Mouse (Mus musculus) neutrophil, adult 83 days (primary cell): ENCODE results near the gene 4930539E08Rik. TPM values are rescaled to one million over a fixed set of nuclear protein-coding genes. Genes with fewer than 3 reads are reported as not detected.

ENCODE experiments used
- total RNA-seq, 2 experiments: library from RNA; stranded (reverse); gene quantifications; one replicate each; pipeline ENCODE4 v1.2.4; 2023

Gene 4930539E08Rik
- total RNA-seq, result under 1 TPM; 0.35 to 0.38 TPM

GRCm38 (mm10) chr17:28915060-28915628, at the start of gene 4930539E08Rik:
4930539E08Rik (minus strand) TSS chr17:28915324.

DNA sequence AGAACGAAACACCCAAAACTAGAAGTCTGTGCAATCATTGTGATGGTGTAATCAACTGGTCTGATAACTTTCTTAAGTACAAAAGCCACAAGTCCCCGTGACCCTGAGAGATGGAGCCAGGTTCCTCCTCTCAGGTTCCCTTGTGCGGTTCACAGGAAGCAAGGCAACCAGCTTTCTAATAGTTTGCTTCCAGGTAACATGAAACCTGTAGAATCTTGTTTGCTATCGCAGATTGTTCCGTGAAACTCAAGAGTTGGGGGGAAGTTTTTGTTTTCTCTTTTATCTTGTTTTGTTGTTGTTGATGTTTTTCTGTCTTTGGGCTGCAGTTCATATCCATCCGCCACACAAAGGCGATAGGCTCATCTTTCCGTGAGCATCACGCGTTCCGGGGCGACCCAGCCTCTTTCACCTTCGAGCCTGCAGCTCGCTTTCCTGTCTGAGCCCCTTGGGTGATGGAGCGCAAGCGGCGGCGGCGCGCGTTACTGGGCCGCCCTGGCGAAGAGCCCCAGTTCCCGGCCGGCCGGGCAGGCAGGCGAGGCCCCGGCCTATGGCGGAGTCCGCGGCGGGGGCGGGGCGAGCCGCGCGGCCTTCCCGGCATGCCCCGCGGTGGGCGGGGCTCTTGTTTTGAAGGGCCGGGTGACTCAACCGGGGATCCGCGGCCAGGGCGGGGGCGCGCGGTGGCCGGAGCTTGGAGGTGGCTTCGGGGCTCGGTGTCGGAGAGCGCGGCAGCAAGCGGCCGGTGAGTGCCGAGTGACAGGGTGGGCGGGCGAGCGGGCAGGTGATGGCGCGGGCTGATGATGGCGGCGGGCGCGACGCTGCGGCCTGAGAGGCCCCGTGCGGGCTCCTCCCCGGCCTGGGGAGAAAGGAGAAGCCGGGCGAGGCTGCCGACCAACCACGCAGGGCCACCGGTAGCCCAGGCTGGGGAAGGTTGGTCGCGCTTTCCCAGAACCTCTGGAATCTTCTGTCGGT, 37.0 kb upstream of the 4930539E08Rik start, which contains the start of gene Kctd20:
TSS of gene Kctd20 (plus strand) at position 120 of the 969 bp plus-strand sequence.

DNA sequence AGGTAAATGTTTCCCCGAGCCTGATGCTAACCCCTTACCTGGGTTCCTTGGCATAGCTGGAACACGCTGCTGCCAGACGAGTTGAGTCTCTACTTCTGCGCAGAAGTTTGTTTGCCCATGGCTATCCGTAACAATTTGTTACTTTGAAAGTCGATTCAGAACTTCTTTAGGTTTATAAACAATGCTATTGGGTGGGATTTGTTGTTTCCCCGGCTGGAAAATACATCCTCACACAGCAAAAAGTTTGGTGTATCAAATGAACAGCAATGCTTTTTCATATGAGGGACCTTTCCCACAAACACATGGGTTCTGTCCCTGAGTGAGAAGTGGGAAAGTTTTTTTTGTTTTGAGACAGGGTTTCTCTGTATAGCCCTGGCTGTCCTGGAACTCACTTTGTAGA, 28.6 kb upstream of the 4930539E08Rik start, which contains the start of gene Pxt1:
TSS of gene Pxt1 (minus strand) at position 101 of the 400 bp plus-strand sequence.

GRCm38 (mm10) chr17:28858205-28858604, 56.9 kb downstream of the 4930539E08Rik start, which contains the start of gene Pnpla1:
Pnpla1 (plus strand) TSS chr17:28858411.

Other genes with a start within 250 kb of the 4930539E08Rik start
- 1 to 10 TPM; 2.2 to 3.3 TPM for gene Slc26a8, start 225.1 kb downstream of the 4930539E08Rik start, total RNA-seq
- 100 to 1,000 TPM; 212 to 226 TPM for gene Mapk14, start 224.0 kb downstream of the 4930539E08Rik start, total RNA-seq
- gene AC170998.1, start 189.2 kb downstream of the 4930539E08Rik start, total RNA-seq, result 10 to 100 TPM; 15.1 to 15.5 TPM
- 100 to 1,000 TPM; 149 to 167 TPM for gene Mapk13, start 146.0 kb downstream of the 4930539E08Rik start, total RNA-seq
- 10 to 100 TPM; 52.6 to 62.7 TPM for gene Brpf3, start 114.2 kb downstream of the 4930539E08Rik start, total RNA-seq
- gene Pnpla1, start 56.9 kb downstream of the 4930539E08Rik start, total RNA-seq, result 1 to 10 TPM; 2.5 to 3.9 TPM
- 1 to 10 TPM; 1.9 to 3.4 TPM for gene Pxt1, start 28.5 kb upstream of the 4930539E08Rik start, total RNA-seq
- 100 to 1,000 TPM; 171 to 175 TPM for gene Kctd20, start 36.6 kb upstream of the 4930539E08Rik start, total RNA-seq
- 100 to 1,000 TPM; 267 to 298 TPM for gene Stk38, start 92.7 kb upstream of the 4930539E08Rik start, total RNA-seq
- 100 to 1,000 TPM; 252 to 277 TPM for gene Srsf3, start 117.3 kb upstream of the 4930539E08Rik start, total RNA-seq
- gene Cdkn1a, start 175.7 kb upstream of the 4930539E08Rik start, total RNA-seq, result 10 to 100 TPM; 30.5 to 41.6 TPM
- 100 to 1,000 TPM; 223 to 233 TPM for gene Rab44, start 198.8 kb upstream of the 4930539E08Rik start, total RNA-seq